Mouse (Mus musculus) B cell, adult 2 months (primary cell): ENCODE measurements at regions not wholly inside any gene's neighbourhood (a gene's known extent, or its start where the extent isn't known, plus 50 kb on each side); places are given as distances from the start of the nearest gene placed in this dataset.
A peak's percentile ranks its signal among the peaks of the same experiment; 100 is the strongest.

Source experiments
- DNase-seq, 2 experiments: peaks; one replicate each; pipeline ENCODE4 v3.0.0; 2022

GRCm38 (mm10) chr7:106350156-106350788 lies 135.1 kb upstream of the Gvin1 start:
- DNase-seq, result peak in 1 of 2 experiments; percentile 1
